Mouse (Mus musculus) heart, postnatal 10 days (tissue): ENCODE measurements at regions not wholly inside any gene's neighbourhood (a gene's known extent, or its start where the extent isn't known, plus 50 kb on each side); places are given as distances from the start of the nearest gene placed in this dataset.

Source experiments
- DNase-seq, 2 experiments: peaks; one replicate each; pipeline ENCODE4 v3.0.0; 2021
- intact Hi-C: fragments of 180-260 bp; cut with DNase I; formaldehyde crosslinking; loops from one replicate; pipeline ENCODE4 v1.15.1; 2025

- DNase-seq = no peak
- intact Hi-C loops = no loop called here
These were observed 175.0 kb downstream of the Rab11fip4 start for GRCm38 (mm10) chr11:79766036-79766435.

- DNase-seq = no peak
- intact Hi-C loops = no loop called here
These were observed 174.4 kb downstream of the Rab11fip4 start for GRCm38 (mm10) chr11:79765396-79765795.

- intact Hi-C loops = no loop called here
- DNase-seq = no peak
These were observed 173.0 kb downstream of the Rab11fip4 start for GRCm38 (mm10) chr11:79764026-79764425.

- intact Hi-C loops = no loop called here
- DNase-seq = no peak
These were observed 171.6 kb downstream of the Rab11fip4 start for GRCm38 (mm10) chr11:79762654-79763053.

- intact Hi-C loops = no loop called here
- no peak for DNase-seq
These were observed 171.0 kb downstream of the Rab11fip4 start for GRCm38 (mm10) chr11:79762027-79762426.

- intact Hi-C loops = no loop called here
- DNase-seq = no peak
These were observed 169.5 kb downstream of the Rab11fip4 start for GRCm38 (mm10) chr11:79760533-79760932.

GRCm38 (mm10) chr11:79758281-79758680 lies 167.3 kb downstream of the Rab11fip4 start:
- intact Hi-C loops = no loop called here

GRCm38 (mm10) chr11:79757513-79758071 lies 166.6 kb downstream of the Rab11fip4 start:
- intact Hi-C loops = no loop called here
- DNase-seq = no peak

More at GRCm38 (mm10) chr11:79758281-79758680, 167.3 kb downstream of the Rab11fip4 start:
- no peak for DNase-seq

- intact Hi-C loops = no loop called here
- no peak for DNase-seq
These were observed 165.4 kb downstream of the Rab11fip4 start for GRCm38 (mm10) chr11:79756305-79756846.

GRCm38 (mm10) chr11:79753491-79753890 lies 162.5 kb downstream of the Rab11fip4 start:
- intact Hi-C loops = no loop called here

GRCm38 (mm10) chr11:79752717-79753480 lies 161.9 kb downstream of the Rab11fip4 start:
- intact Hi-C loops = no loop called here

More at GRCm38 (mm10) chr11:79753491-79753890, 162.5 kb downstream of the Rab11fip4 start:
- no peak for DNase-seq

GRCm38 (mm10) chr11:79751751-79752716 lies 161.0 kb downstream of the Rab11fip4 start:
- no peak for DNase-seq
- intact Hi-C loops = no loop called here

More at GRCm38 (mm10) chr11:79752717-79753480, 161.9 kb downstream of the Rab11fip4 start:
- no peak for DNase-seq

- intact Hi-C loops = no loop called here
- DNase-seq = no peak
These were observed 159.9 kb downstream of the Rab11fip4 start for GRCm38 (mm10) chr11:79750943-79751342.

- intact Hi-C loops = no loop called here
These were observed 158.9 kb downstream of the Rab11fip4 start for GRCm38 (mm10) chr11:79749755-79750434.

GRCm38 (mm10) chr11:79749141-79749540 lies 158.1 kb downstream of the Rab11fip4 start:
- intact Hi-C loops = no loop called here
- DNase-seq = no peak

More at GRCm38 (mm10) chr11:79749755-79750434, 158.9 kb downstream of the Rab11fip4 start:
- no peak for DNase-seq

- intact Hi-C loops = no loop called here
- no peak for DNase-seq
These were observed 157.7 kb downstream of the Rab11fip4 start for GRCm38 (mm10) chr11:79748606-79749125.

- intact Hi-C loops = no loop called here
- DNase-seq = no peak
These were observed 156.8 kb downstream of the Rab11fip4 start for GRCm38 (mm10) chr11:79747801-79748200.
